Mouse (Mus musculus): ENCODE measurements around the gene Nucb1. TPM values are rescaled to one million over a fixed set of nuclear protein-coding genes. Genes with fewer than 3 reads are reported as not detected.

Nucb1 gene
- polyA plus RNA-seq, 1 experiment from 2014 or later, result 506 TPM

DNA sequence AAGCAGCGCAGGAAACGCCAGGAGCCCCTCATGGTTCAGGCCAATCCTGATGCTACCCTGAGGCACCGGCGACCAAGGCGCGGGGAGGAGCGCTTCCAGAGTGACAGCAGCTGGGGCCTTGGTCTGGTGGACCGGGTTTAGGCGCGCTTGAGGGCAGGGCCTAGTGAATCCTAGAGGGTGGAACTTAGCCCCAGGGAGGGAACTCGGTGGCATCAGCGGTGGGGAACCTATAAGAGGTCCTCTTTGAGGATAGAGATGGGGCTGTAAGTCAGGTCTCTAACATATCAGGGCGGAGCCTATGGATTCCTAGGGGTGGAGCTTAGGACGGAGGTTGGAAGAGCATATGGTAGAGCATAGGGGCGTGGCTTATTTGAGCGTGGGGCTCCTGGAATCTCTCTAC, 5.2 kb upstream of the Nucb1 start:
- no peaks in the 10 kb centered on the region for H3K27me3 ChIP-seq
- no peak for TF ChIP-seq CTCF (IDR thresholded peaks at IDR 0.05)
- no peak for ATAC-seq
- no peak for DNase-seq (ENCODE audit: low read depth, low spot score)
- ChIA-PET CTCF (no interaction called here), POLR2A (no interaction called here)
- in situ Hi-C loops (cut with MboI; ENCODE audit: low pct_unique_long_range_greater_than_20kb), result no loop called here

DNA sequence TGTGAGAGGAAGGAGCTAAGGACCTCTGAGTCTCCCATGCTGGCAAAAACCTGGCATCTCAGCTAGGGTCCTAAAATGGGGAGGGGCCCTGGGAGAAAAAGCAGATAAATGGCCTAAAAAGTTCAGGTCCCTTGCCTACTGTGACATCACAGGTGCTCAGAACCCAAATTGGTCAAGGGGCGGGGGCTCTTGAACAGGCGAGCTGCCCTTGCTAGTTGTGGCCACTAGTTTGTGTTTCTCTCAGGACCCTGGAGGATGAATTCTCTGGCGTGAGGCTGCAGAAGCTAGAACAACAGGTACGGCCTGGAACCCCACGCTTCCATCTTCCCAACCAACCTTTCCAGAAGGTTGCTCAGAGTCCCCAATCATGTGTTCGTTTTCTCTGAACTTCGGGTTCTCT, 4.2 kb upstream of the Nucb1 start:
- DNase-seq (ENCODE audit: low read depth, low spot score), result no peak
- TF ChIP-seq CTCF (IDR thresholded peaks at IDR 0.05), result no peak
- in situ Hi-C loops (cut with MboI; ENCODE audit: low pct_unique_long_range_greater_than_20kb), result no loop called here
- POLR2A ChIA-PET, result interaction anchor here (0.6 kb wide), 1 partner anchor 166 kb away, joined by 3 read pairs; no protein-coding TSS in a partner anchor
- ATAC-seq, result no peak
- H3K27me3 ChIP-seq, result no peaks in the 10 kb centered on the region
- CTCF ChIA-PET, result no interaction called here

GRCm38 (mm10) chr7:45509181-45509882, 874 bp downstream of the Nucb1 start:
- CTCF ChIA-PET, result interaction anchor here (0.7 to 1.1 kb wide), 2 partner anchors 32 to 38 kb away, joined by 3 read pairs; no protein-coding TSS in a partner anchor
- no peak for DNase-seq (ENCODE audit: low read depth, low spot score)
- in situ Hi-C loops (cut with MboI; ENCODE audit: low pct_unique_long_range_greater_than_20kb), result no loop called here
- no peak for TF ChIP-seq CTCF (IDR thresholded peaks at IDR 0.05)
- H3K27me3 ChIP-seq, result no peaks in the 10 kb centered on the region
- POLR2A ChIA-PET, result interaction anchor here (1.4 kb wide), 1 partner anchor 16 kb away, joined by 5 read pairs; no protein-coding TSS in a partner anchor
- peak; percentile 14 for ATAC-seq

DNA sequence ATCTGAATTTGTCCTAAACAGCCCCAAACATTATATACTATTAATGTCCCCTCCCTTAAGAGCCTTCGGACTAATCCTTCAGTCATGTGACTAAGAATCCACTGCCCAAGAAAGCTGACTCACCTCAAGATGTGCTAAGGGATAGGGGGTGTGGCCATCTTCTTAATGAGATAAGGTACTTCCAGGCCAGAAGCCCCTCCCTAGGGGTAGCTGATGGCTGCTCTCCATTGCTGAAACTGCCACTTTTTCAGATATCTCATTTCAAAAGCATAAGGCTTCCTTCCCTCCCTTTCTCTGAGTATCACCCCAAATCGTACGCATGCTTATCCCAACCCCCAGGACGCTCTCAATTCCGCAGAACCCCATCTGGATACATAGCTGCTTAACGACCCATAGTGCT, 1.6 kb downstream of the Nucb1 start:
- ChIA-PET CTCF (interaction anchor here (0.7 to 1.1 kb wide), 3 partner anchors 16 to 38 kb away, joined by 3 read pairs; no protein-coding TSS in a partner anchor), POLR2A (interaction anchor here (1.4 kb wide), 1 partner anchor 17 kb away, joined by 5 read pairs; no protein-coding TSS in a partner anchor)
- no peaks in the 10 kb centered on the region for H3K27me3 ChIP-seq
- ATAC-seq, result no peak
- in situ Hi-C loops (cut with MboI; ENCODE audit: low pct_unique_long_range_greater_than_20kb), result no loop called here
- no peak for DNase-seq (ENCODE audit: low read depth, low spot score)
- TF ChIP-seq CTCF (IDR thresholded peaks at IDR 0.05), result no peak

GRCm38 (mm10) chr7:45507583-45507982, 2.6 kb downstream of the Nucb1 start:
- no peak for TF ChIP-seq CTCF (IDR thresholded peaks at IDR 0.05)
- in situ Hi-C loops (cut with MboI; ENCODE audit: low pct_unique_long_range_greater_than_20kb), result no loop called here
- ChIA-PET CTCF (no interaction called here), POLR2A (interaction anchor here (0.6 kb wide), 1 partner anchor 197 kb away, joined by 3 read pairs; the partner anchor contains the start of gene Dbp)
- ATAC-seq, result no peak
- no peak for DNase-seq (ENCODE audit: low read depth, low spot score)
- H3K27me3 ChIP-seq, result no peaks in the 10 kb centered on the region

GRCm38 (mm10) chr7:45498427-45498826, 11.8 kb downstream of the Nucb1 start:
- ChIA-PET POLR2A (no interaction called here), CTCF (no interaction called here)
- TF ChIP-seq CTCF (IDR thresholded peaks at IDR 0.05), result no peak
- in situ Hi-C loops (cut with MboI; ENCODE audit: low pct_unique_long_range_greater_than_20kb), result no loop called here
- no peaks in the 10 kb centered on the region for H3K27me3 ChIP-seq
- no peak for DNase-seq (ENCODE audit: low read depth, low spot score)
- no peak for ATAC-seq

DNA sequence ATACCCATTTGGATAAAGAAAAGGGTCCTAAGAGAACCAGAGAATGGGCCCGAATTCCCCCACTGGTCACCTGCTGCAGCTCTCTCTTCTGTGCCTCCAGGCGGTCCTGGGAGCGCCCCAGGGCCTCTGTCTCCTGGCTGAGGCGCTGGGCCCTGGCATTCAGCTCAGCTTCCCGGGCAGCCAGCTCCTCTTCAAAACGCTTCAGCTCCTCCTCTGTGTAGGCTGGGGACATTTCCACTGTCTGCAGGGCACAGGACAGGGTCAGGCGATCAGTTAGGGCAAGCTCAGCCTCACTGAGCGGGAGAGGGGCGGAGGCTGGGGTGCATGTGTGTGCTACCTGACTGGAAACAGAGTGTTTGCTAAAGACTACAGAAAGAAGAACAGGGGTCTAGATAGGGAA, 15.7 kb downstream of the Nucb1 start:
- in situ Hi-C loops (cut with MboI; ENCODE audit: low pct_unique_long_range_greater_than_20kb), result no loop called here
- CTCF ChIA-PET, result interaction anchor here (1.1 to 2.1 kb wide), 3 partner anchors 17 to 24 kb away, joined by 3 to 6 read pairs (median 5); no protein-coding TSS in a partner anchor
- POLR2A ChIA-PET, result no interaction called here
- no peak for TF ChIP-seq CTCF (IDR thresholded peaks at IDR 0.05)
- ATAC-seq (no peak), DNase-seq (ENCODE audit: low read depth, low spot score) (no peak)
- no peaks in the 10 kb centered on the region for H3K27me3 ChIP-seq

- TF ChIP-seq CTCF (IDR thresholded peaks at IDR 0.05), result no peak
- no peak for DNase-seq (ENCODE audit: low read depth, low spot score)
- H3K27me3 ChIP-seq, result no peaks in the 10 kb centered on the region
- ATAC-seq, result no peak
- ChIA-PET POLR2A (interaction anchor here (0.6 kb wide), 1 partner anchor 30 kb away, joined by 3 read pairs; no protein-coding TSS in a partner anchor), CTCF (interaction anchor here (1.3 to 2.1 kb wide), 3 partner anchors 16 to 63 kb away, joined by 3 to 6 read pairs (median 4); no protein-coding TSS in a partner anchor)
- in situ Hi-C loops (cut with MboI; ENCODE audit: low pct_unique_long_range_greater_than_20kb), result no loop called here
These were observed 17.3 kb downstream of the Nucb1 start for GRCm38 (mm10) chr7:45492951-45493350.

DNA sequence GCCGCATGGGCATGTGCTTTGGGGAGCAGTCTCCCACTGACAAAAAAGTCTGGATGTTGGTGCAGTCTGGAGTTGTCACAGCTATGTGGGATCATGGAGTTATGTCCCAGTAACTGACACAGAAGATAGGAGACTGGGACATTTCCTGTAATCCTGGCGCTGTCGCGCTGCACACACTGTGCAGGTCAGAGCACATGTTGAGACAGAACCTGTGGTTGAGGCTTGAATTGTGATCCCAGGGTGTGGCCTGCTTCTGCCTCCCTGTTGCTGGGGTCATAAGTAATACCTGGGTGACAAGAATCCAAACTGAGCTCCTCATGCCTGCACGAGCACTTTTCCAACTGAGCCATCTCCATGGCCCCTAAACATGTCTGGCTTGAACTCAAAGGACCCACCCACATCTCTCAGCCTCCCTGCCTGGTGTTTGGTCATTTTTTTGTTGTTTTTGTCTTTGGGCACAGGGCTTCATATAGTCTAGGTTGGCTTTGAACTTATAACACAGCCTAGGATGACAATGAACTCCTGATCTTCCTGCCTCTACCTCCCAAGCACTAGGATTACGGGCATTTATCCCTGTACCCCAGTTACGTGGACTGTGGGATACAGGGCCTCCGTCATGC, 17.9 kb downstream of the Nucb1 start:
- no peak for TF ChIP-seq CTCF (IDR thresholded peaks at IDR 0.05)
- ATAC-seq (no peak), DNase-seq (ENCODE audit: low read depth, low spot score) (no peak)
- POLR2A ChIA-PET, result no interaction called here
- H3K27me3 ChIP-seq, result no peaks in the 10 kb centered on the region
- CTCF ChIA-PET, result interaction anchor here (0.9 to 1.4 kb wide), 2 partner anchors 16 kb away, joined by 3 to 4 read pairs; no protein-coding TSS in a partner anchor
- in situ Hi-C loops (cut with MboI; ENCODE audit: low pct_unique_long_range_greater_than_20kb), result no loop called here

DNA sequence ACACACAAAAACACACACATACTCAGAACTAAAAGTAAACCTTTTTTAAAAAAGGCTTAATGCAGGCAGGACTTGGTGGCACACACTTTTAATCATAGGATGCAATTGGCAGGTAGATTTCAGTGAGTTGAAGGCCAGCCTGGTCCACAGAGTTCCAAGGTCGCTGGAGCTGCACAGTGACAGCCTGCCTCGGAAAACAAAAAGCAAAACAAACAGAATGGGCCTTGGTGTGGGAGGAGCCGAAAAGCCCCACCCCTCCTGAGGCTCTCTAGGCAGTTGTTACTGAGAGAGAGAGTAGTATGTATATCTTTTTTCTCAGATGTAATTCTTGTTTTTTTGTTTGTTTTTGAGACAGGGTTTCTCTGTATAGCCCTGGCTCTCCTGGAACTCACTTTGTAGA, 18.9 kb downstream of the Nucb1 start:
- ATAC-seq (no peak), DNase-seq (ENCODE audit: low read depth, low spot score) (no peak)
- POLR2A ChIA-PET, result interaction anchor here (0.6 kb wide), 1 partner anchor 55 kb away, joined by 7 read pairs; no protein-coding TSS in a partner anchor
- no peak for TF ChIP-seq CTCF (IDR thresholded peaks at IDR 0.05)
- H3K27me3 ChIP-seq, result no peaks in the 10 kb centered on the region
- in situ Hi-C loops (cut with MboI; ENCODE audit: low pct_unique_long_range_greater_than_20kb), result no loop called here
- CTCF ChIA-PET, result interaction anchor here (0.8 to 1.3 kb wide), 2 partner anchors 10 to 70 kb away, joined by 3 read pairs; partner anchors contain the start of gene Tulp2

DNA sequence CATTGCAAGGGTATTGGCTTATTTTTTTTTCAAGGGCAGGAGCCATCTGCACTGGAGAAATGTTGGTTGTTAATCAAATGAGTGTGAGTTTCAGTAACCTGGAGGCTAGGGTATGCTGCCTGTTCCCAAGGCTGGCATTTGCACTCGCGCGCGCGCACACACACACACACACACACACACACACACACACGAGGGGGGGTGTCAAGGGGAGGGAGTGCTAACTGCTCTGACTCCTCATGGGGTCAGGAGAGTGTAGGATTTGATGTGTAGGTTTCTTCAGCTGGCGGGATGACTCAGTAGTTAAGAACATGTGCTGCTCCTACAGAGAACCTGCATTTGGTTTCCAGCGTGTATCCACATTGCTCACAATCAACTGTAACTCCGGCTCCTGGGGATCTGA, 19.4 kb downstream of the Nucb1 start:
- ATAC-seq (no peak), DNase-seq (ENCODE audit: low read depth, low spot score) (no peak)
- no peak for TF ChIP-seq CTCF (IDR thresholded peaks at IDR 0.05)
- in situ Hi-C loops (cut with MboI; ENCODE audit: low pct_unique_long_range_greater_than_20kb), result no loop called here
- no peaks in the 10 kb centered on the region for H3K27me3 ChIP-seq
- ChIA-PET CTCF (interaction anchor here (0.8 to 1.3 kb wide), 2 partner anchors 10 to 70 kb away, joined by 3 read pairs; partner anchors contain the start of gene Tulp2), POLR2A (no interaction called here)
